8 mouse cellular contexts compared by ENCODE assay signal in genomic region chr3:126998742-126999112, GRCm38 (mm10).
A peak's percentile ranks its signal among the peaks of the same experiment; 100 is the strongest.
DNase-seq lines count a peak whose midpoint lies in the region; ATAC-seq and TF ChIP-seq lines count a peak whose summit lies in the region.

No protein-coding gene starts in this region.

- H3K4me3 ChIP-seq in kidney, embryonic 15.5 days (replicated peaks): peak overlapping the region; percentile 33
- H3K4me3 ChIP-seq in embryonic facial prominence, embryonic 13.5 days: peak overlapping the region; percentile 38
- H3K4me3 ChIP-seq in hindbrain, postnatal 0 days (ENCODE audit: low read length): no peak overlapping the region

- H3K27me3 ChIP-seq in kidney, embryonic 15.5 days: no peaks in the 10 kb centered on the region
- H3K27me3 ChIP-seq in embryonic facial prominence, embryonic 13.5 days: no peaks in the 10 kb centered on the region
- no peaks in the 10 kb centered on the region for H3K27me3 ChIP-seq in hindbrain, postnatal 0 days (ENCODE audit: insufficient read depth, low read length)

- no peak overlapping the region for H3K9ac ChIP-seq in kidney, embryonic 15.5 days
- peak overlapping the region; percentile 67 for H3K9ac ChIP-seq in embryonic facial prominence, embryonic 13.5 days
- H3K9ac ChIP-seq in hindbrain, postnatal 0 days (replicated peaks; ENCODE audit: low read length): peak overlapping the region; percentile 17; the same call in 1 of the 2 replicates

- H3K36me3 ChIP-seq in kidney, embryonic 15.5 days: no peaks in the 10 kb centered on the region
- no peaks in the 10 kb centered on the region for H3K36me3 ChIP-seq in embryonic facial prominence, embryonic 13.5 days
- H3K36me3 ChIP-seq in hindbrain, postnatal 0 days (ENCODE audit: insufficient read depth, low read length): peaks cover 7% of the 10 kb centered on the region

- 7% methylated on average over 8 of the region's 8 CpGs for WGBS in kidney, embryonic 15.5 days
- WGBS in embryonic facial prominence, embryonic 13.5 days: 7% methylated on average over 8 of the region's 8 CpGs
- 6% methylated on average over 8 of the region's 8 CpGs for WGBS in hindbrain, postnatal 0 days

- H3K4me1 ChIP-seq in kidney, embryonic 15.5 days: peaks cover 14% of the 10 kb centered on the region
- H3K4me1 ChIP-seq in embryonic facial prominence, embryonic 13.5 days: peaks cover 24% of the 10 kb centered on the region
- H3K4me1 ChIP-seq in hindbrain, postnatal 0 days (ENCODE audit: insufficient read depth, low read length): peaks cover 14% of the 10 kb centered on the region

- H3K4me2 ChIP-seq in kidney, embryonic 15.5 days: peak overlapping the region; percentile 58
- peak overlapping the region; percentile 66 for H3K4me2 ChIP-seq in embryonic facial prominence, embryonic 13.5 days
- peak overlapping the region; percentile 43 for H3K4me2 ChIP-seq in hindbrain, postnatal 0 days (ENCODE audit: low read depth, low read length)

- no peak overlapping the region for H3K27ac ChIP-seq in kidney, embryonic 15.5 days
- H3K27ac ChIP-seq in embryonic facial prominence, embryonic 13.5 days: peak overlapping the region; percentile 85
- peak overlapping the region; percentile 81 for H3K27ac ChIP-seq in hindbrain, postnatal 0 days

- ATAC-seq in kidney, embryonic 15.5 days (replicated peaks; ENCODE audit: low FRiP score): peak; percentile 44
- no peak for ATAC-seq in embryonic facial prominence, embryonic 13.5 days (ENCODE audit: insufficient number of reproducible peaks, insufficient read depth, low FRiP score, low TSS enrichment, low read depth)
- peak; percentile 10; the same call in 1 of the 2 replicates for ATAC-seq in hindbrain, postnatal 0 days

- no peaks in the 10 kb centered on the region for H3K9me3 ChIP-seq in kidney, embryonic 15.5 days (replicated peaks)
- no peaks in the 10 kb centered on the region for H3K9me3 ChIP-seq in embryonic facial prominence, embryonic 13.5 days
- no peaks in the 10 kb centered on the region for H3K9me3 ChIP-seq in hindbrain, postnatal 0 days (ENCODE audit: low read length)

- no peak for DNase-seq in kidney, postnatal 25 days
- peak; percentile 9 for DNase-seq in hindbrain, postnatal 0 days (ENCODE audit: low spot score)
- DNase-seq in neural tube, embryonic 10.5 days (ENCODE audit: extremely low spot score, low spot score): peak; percentile 37
- no peak for DNase-seq in frontal cortex, adult 2 months (ENCODE audit: extremely low spot score in 1 of 2, low spot score in 1 of 2)
- DNase-seq in spleen, postnatal 10 days (ENCODE audit: low spot score in 2 of 2): no peak
- DNase-seq in adipocyte (ENCODE audit: low spot score): no peak

- TF ChIP-seq CTCF in hindbrain, postnatal 0 days (IDR thresholded peaks at IDR 0.05; ENCODE audit: low read depth): no peak

Comparison
In these comparisons a context has a peak if more than half of its experiments do, and no peak if none do; other contexts are left out.
1. DNase-seq: peak in hindbrain, postnatal 0 days (single experiment) and neural tube, embryonic 10.5 days (single experiment); none in kidney, postnatal 25 days (0 of 2), frontal cortex, adult 2 months (0 of 2), spleen, postnatal 10 days (0 of 2) and adipocyte (single experiment).
2. Peak in every context shown above with its lines, with median percentiles within 50 percentile points of each other: H3K4me2 ChIP-seq.